Mouse (Mus musculus) embryonic facial prominence, embryonic 12.5 days (tissue): Measurements from ENCODE around the gene Ugt3a1. TPM values are rescaled to one million over a fixed set of nuclear protein-coding genes. Genes with fewer than 3 reads are reported as not detected.

Experiments used
- ATAC-seq: fragments of 200-750 bp; cut with Nextera tagmentation; 2 replicates; pipeline ENCODE4 v1.8.0; 2017; ENCODE audit not compliant: insufficient number of reproducible peaks, insufficient read depth, low FRiP score, low TSS enrichment
- H3K27ac ChIP-seq: fragments of 300-500 bp; sonication (generic); 2 replicates; pipeline ENCODE4 v1.5.1; 2016; ENCODE audit warnings: mild to moderate bottlenecking
- H3K27me3 ChIP-seq: fragments of 300-500 bp; sonication (generic); 2 replicates; pipeline ENCODE4 v1.6.1; 2016; ENCODE audit warnings: mild to moderate bottlenecking, moderate library complexity
- H3K36me3 ChIP-seq: fragments of 300-500 bp; sonication (generic); 2 replicates; pipeline ENCODE4 v1.6.1; 2016; ENCODE audit warnings: mild to moderate bottlenecking
- H3K4me1 ChIP-seq: fragments of 300-500 bp; sonication (generic); 2 replicates; pipeline ENCODE4 v1.6.1; 2016
- H3K4me2 ChIP-seq: fragments of 300-500 bp; sonication (generic); replicated peaks from 2 replicates; pipeline ENCODE4 v1.6.1; 2016; ENCODE audit warnings: mild to moderate bottlenecking, moderate library complexity
- H3K4me3 ChIP-seq: fragments of 300-500 bp; sonication (generic); 2 replicates; pipeline ENCODE4 v1.5.1; 2016; ENCODE audit warnings: mild to moderate bottlenecking
- H3K9ac ChIP-seq: fragments of 300-500 bp; sonication (generic); 2 replicates; pipeline ENCODE4 v1.6.1; 2016; ENCODE audit warnings: mild to moderate bottlenecking, moderate library complexity
- H3K9me3 ChIP-seq: fragments of 300-500 bp; sonication (generic); 2 replicates; pipeline ENCODE4 v1.6.1; 2016; ENCODE audit warnings: mild to moderate bottlenecking, moderate library complexity
- WGBS: fragments of 180-500 bp; shearing (Covaris S2); methylation state at CpG from one replicate; pipeline ENCODE4 v1.1.7; 2016; 5-methylcytosine and 5-hydroxymethylcytosine counted together
- polyA plus RNA-seq: library from polyadenylated mRNA; unstranded; fragments of >200 nt; fragmentation: Nextera tagmentation; extraction: Ambion mirVana; gene quantifications from 2 replicates; pipeline ENCODE4 v1.2.1, GENCODE M21; 2016

The Ugt3a1 gene
- polyA plus RNA-seq, 1 experiment from 2014 or later: not detected

GRCm38 (mm10) chr15:9335341-9335740 lies 58.7 kb downstream of the Ugt3a1 start, which contains the start of gene Ugt3a2:
Gene Ugt3a2, plus strand, starts transcription at chr15:9335550.
- ATAC-seq: no peak
- Histone ChIP-seq H3K9ac (no peak within 1 kb of the TSS), H3K27ac (no peak within 1 kb of the TSS), H3K4me2 (no peak within 1 kb of the TSS), H3K27me3 (no peaks in the 10 kb centered on the region), H3K36me3 (no peaks in the 10 kb centered on the region), H3K4me1 (no peaks in the 10 kb centered on the region), H3K4me3 (no peak within 1 kb of the TSS), H3K9me3 (no peaks in the 10 kb centered on the region)
- WGBS: 88% methylated on average over 4 of the region's 4 CpGs

GRCm38 (mm10) chr15:9336616-9337015 lies 59.9 kb downstream of the Ugt3a1 start:
- H3K36me3 ChIP-seq: no peaks in the 10 kb centered on the region
- no peak for ATAC-seq
- H3K9ac ChIP-seq: no peak overlapping the region
- WGBS: 88% methylated on average over 3 of the region's 3 CpGs
- H3K27ac ChIP-seq: no peak overlapping the region
- H3K4me2 ChIP-seq: no peak overlapping the region
- no peak overlapping the region for H3K4me3 ChIP-seq
- no peaks in the 10 kb centered on the region for H3K27me3 ChIP-seq
- H3K4me1 ChIP-seq: no peaks in the 10 kb centered on the region
- H3K9me3 ChIP-seq: no peaks in the 10 kb centered on the region

- Histone ChIP-seq H3K27me3 (no peaks in the 10 kb centered on the region), H3K36me3 (no peaks in the 10 kb centered on the region), H3K9me3 (no peaks in the 10 kb centered on the region), H3K4me2 (no peak overlapping the region), H3K4me3 (no peak overlapping the region), H3K4me1 (no peaks in the 10 kb centered on the region), H3K9ac (no peak overlapping the region), H3K27ac (no peak overlapping the region)
- no peak for ATAC-seq
- WGBS: 62% methylated on average over 3 of the region's 3 CpGs
Measured at GRCm38 (mm10) chr15:9337021-9337420, 60.3 kb downstream of the Ugt3a1 start.

GRCm38 (mm10) chr15:9348739-9349138 lies 72.1 kb downstream of the Ugt3a1 start:
- H3K27ac ChIP-seq: no peak overlapping the region
- H3K9me3 ChIP-seq: no peaks in the 10 kb centered on the region
- H3K36me3 ChIP-seq: no peaks in the 10 kb centered on the region
- no peak for ATAC-seq
- H3K4me1 ChIP-seq: no peaks in the 10 kb centered on the region
- H3K27me3 ChIP-seq: no peaks in the 10 kb centered on the region
- no peak overlapping the region for H3K4me2 ChIP-seq
- WGBS: 47% methylated on average over 3 of the region's 3 CpGs
- H3K4me3 ChIP-seq: no peak overlapping the region
- H3K9ac ChIP-seq: no peak overlapping the region

GRCm38 (mm10) chr15:9362801-9363200 lies 86.1 kb downstream of the Ugt3a1 start:
- ATAC-seq: no peak
- H3K27ac ChIP-seq: no peak overlapping the region
- 75% methylated on average over 2 of the region's 2 CpGs for WGBS

More at GRCm38 (mm10) chr15:9362801-9363200, 86.1 kb downstream of the Ugt3a1 start:
- no peak overlapping the region for H3K4me2 ChIP-seq
- no peaks in the 10 kb centered on the region for H3K27me3 ChIP-seq
- H3K4me3 ChIP-seq: no peak overlapping the region
- H3K9me3 ChIP-seq: no peaks in the 10 kb centered on the region
- no peak overlapping the region for H3K9ac ChIP-seq
- no peaks in the 10 kb centered on the region for H3K4me1 ChIP-seq
- H3K36me3 ChIP-seq: no peaks in the 10 kb centered on the region

Other genes with a start within 250 kb of the Ugt3a1 start
- 36.5 and 41.4 TPM in 2 replicates for gene Nadk2, start 205.6 kb upstream of the Ugt3a1 start, polyA plus RNA-seq
- 2.5 and 4.0 TPM in 2 replicates for gene Lmbrd2, start 136.3 kb upstream of the Ugt3a1 start, polyA plus RNA-seq
- gene Skp2, start 121.5 kb upstream of the Ugt3a1 start, polyA plus RNA-seq: 124 and 128 TPM in 2 replicates
- not detected in 2 replicates for gene Ugt3a2, start 58.7 kb downstream of the Ugt3a1 start, polyA plus RNA-seq
- 1.2 and 1.5 TPM in 2 replicates for gene Capsl, start 159.1 kb downstream of the Ugt3a1 start, polyA plus RNA-seq